Mouse (Mus musculus) lung, embryonic 14.5 days (tissue): Measurements from ENCODE around the gene Akap2. TPM values are rescaled to one million over a fixed set of nuclear protein-coding genes. Genes with fewer than 3 reads are reported as not detected.
A peak's percentile ranks its signal among the peaks of the same experiment; 100 is the strongest.

Experiments
- ATAC-seq: fragments of 200-750 bp; cut with Nextera tagmentation; 2 replicates; pipeline ENCODE4 v1.8.0; 2017; ENCODE audit warnings: mild to moderate bottlenecking, moderate TSS enrichment, moderate library complexity; ENCODE audit not compliant: insufficient read depth
- DNase-seq: peaks from one replicate; pipeline ENCODE4 v3.0.0-alpha.2; 2015
- H3K27ac ChIP-seq: fragments of 300-500 bp; sonication (generic); 2 replicates; pipeline ENCODE4 v1.5.1; 2014; ENCODE audit warnings: low read depth, mild to moderate bottlenecking, moderate library complexity
- H3K27me3 ChIP-seq: fragments of 300-500 bp; sonication (generic); 2 replicates; pipeline ENCODE4 v1.6.1; 2014; ENCODE audit warnings: low read length, control low read depth; ENCODE audit not compliant: insufficient read depth
- H3K36me3 ChIP-seq: fragments of 300-500 bp; sonication (generic); 2 replicates; pipeline ENCODE4 v1.6.1; 2014; ENCODE audit warnings: control low read depth; ENCODE audit not compliant: insufficient read depth
- H3K4me1 ChIP-seq: fragments of 300-500 bp; sonication (generic); 2 replicates; pipeline ENCODE4 v1.6.1; 2014; ENCODE audit warnings: antibody characterized with exemption, control low read depth; ENCODE audit not compliant: insufficient read depth
- H3K4me2 ChIP-seq: fragments of 300-500 bp; sonication (generic); 2 replicates; pipeline ENCODE4 v1.6.1; 2014; ENCODE audit warnings: mild to moderate bottlenecking
- H3K4me3 ChIP-seq: fragments of 300-500 bp; sonication (generic); 2 replicates; pipeline ENCODE4 v1.5.1; 2014; ENCODE audit warnings: low read depth, low read length
- H3K9ac ChIP-seq: fragments of 300-500 bp; sonication (generic); 2 replicates; pipeline ENCODE4 v1.6.1; 2014
- H3K9me3 ChIP-seq: fragments of 300-500 bp; sonication (generic); 2 replicates; pipeline ENCODE4 v1.6.1; 2016; ENCODE audit warnings: low read depth, low read length, control low read depth
- CTCF ChIP-seq: IDR thresholded peaks from 2 replicates; pipeline ENCODE4 v1.5.1; 2016; ENCODE audit warnings: antibody characterized with exemption, low read depth
- WGBS: fragments of 180-500 bp; shearing (Covaris S2); extraction: QIAGEN DNeasy Blood & Tissue Kit; methylation state at CpG from one replicate; pipeline ENCODE4 v1.1.7; 2014; 5-methylcytosine and 5-hydroxymethylcytosine counted together
- polyA plus RNA-seq: library from polyadenylated mRNA; unstranded; fragments of >200 nt; fragmentation: Nextera tagmentation; extraction: Ambion mirVana; gene quantifications from 2 replicates; pipeline ENCODE4 v1.2.1, GENCODE M21; 2014

Akap2 gene
- polyA plus RNA-seq, 1 experiment from 2014 or later: 51.9 TPM

GRCm38 (mm10) chr4:57815355-57815754, 97.9 kb downstream of the Akap2 start:
- Histone ChIP-seq H3K9ac (no peak overlapping the region), H3K36me3 (no peaks in the 10 kb centered on the region), H3K27ac (no peak overlapping the region), H3K9me3 (no peaks in the 10 kb centered on the region; the same call in 1 of the 2 replicates), H3K4me3 (no peak overlapping the region), H3K4me2 (no peak overlapping the region), H3K4me1 (no peaks in the 10 kb centered on the region), H3K27me3 (no peaks in the 10 kb centered on the region)
- no peak for ATAC-seq
- WGBS: 66% methylated on average over 2 of the region's 2 CpGs
- no peak for TF ChIP-seq CTCF
- no peak for DNase-seq

DNA sequence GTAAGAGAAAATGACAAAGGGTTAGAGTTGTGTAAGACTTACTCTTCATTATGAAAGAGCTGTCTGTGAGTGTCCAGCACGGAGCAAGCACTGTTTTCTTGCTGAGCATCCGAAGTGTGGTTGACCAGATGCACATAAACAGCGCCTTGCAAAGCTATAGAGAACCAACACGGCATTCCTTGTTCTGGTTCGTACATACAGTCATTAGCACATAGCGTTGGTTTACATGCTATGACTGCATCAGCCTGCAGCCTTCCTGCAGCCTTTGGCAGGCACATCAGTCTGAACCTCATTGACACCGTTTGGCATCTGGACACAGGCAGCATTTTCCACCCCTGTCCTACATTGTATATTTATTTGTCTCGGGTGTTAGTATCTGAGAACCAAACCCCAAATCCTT, 98.7 kb downstream of the Akap2 start:
- peak; percentile 54 for DNase-seq
- H3K4me3 ChIP-seq: no peak overlapping the region
- H3K4me1 ChIP-seq: 0 out of 2 replicates have a peak, but pooled peaks cover under 1% of the 10 kb centered on the region
- no peak overlapping the region for H3K27ac ChIP-seq
- no peaks in the 10 kb centered on the region; the same call in 1 of the 2 replicates for H3K9me3 ChIP-seq
- H3K27me3 ChIP-seq: no peaks in the 10 kb centered on the region
- WGBS: 56% methylated on average over 8 of the region's 8 CpGs
- H3K36me3 ChIP-seq: no peaks in the 10 kb centered on the region
- no peak overlapping the region for H3K4me2 ChIP-seq
- ATAC-seq: peak; percentile 56
- no peak for TF ChIP-seq CTCF
- no peak overlapping the region for H3K9ac ChIP-seq

DNA sequence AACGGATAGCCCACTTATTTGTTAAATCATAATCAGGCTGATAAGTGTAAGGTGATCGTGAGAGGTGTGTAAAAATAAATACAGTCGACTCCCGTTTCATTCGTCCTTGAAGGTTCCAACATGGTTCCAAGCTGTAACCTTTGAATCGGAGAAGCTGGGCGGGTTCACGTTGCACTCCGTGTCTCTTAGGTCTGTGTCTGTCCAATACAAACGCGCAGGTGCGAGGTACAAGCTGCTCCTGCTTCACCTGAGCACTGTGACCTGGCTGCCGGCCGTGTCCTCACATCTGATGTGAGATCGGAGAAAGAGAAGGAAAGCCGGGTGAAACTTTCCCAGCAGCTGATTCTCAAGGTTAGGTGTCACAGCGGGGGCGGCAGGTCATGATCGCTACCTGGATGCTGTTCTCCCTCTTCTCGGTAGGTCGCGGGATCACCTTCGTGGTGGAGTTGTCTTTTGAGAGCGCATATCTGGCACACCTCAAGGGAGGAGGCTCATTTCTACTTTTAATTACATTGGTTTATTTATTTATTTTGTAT, 103.5 kb downstream of the Akap2 start:
- WGBS: 76% methylated on average over 24 of the region's 24 CpGs
- H3K36me3 ChIP-seq: no peaks in the 10 kb centered on the region; the same call in 1 of the 2 replicates
- H3K9ac ChIP-seq: no peak overlapping the region
- ATAC-seq (no peak), DNase-seq (no peak)
- H3K4me3 ChIP-seq: no peak overlapping the region
- H3K27ac ChIP-seq: no peak overlapping the region
- no peak for TF ChIP-seq CTCF
- peaks cover 8% of the 10 kb centered on the region; the same call in 1 of the 2 replicates for H3K4me1 ChIP-seq
- no peaks in the 10 kb centered on the region; the same call in 1 of the 2 replicates for H3K9me3 ChIP-seq
- H3K27me3 ChIP-seq: no peaks in the 10 kb centered on the region
- no peak overlapping the region for H3K4me2 ChIP-seq

- H3K4me3 ChIP-seq: no peak overlapping the region
- peak overlapping the region; percentile 23; the same call in 1 of the 2 replicates for H3K9ac ChIP-seq
- no peak for TF ChIP-seq CTCF
- ATAC-seq: peak; percentile 52; the same call in 1 of the 2 replicates
- 8% methylated on average over 11 of the region's 11 CpGs for WGBS
- no peaks in the 10 kb centered on the region for H3K27me3 ChIP-seq
- H3K36me3 ChIP-seq: no peaks in the 10 kb centered on the region; the same call in 1 of the 2 replicates
- H3K9me3 ChIP-seq: no peaks in the 10 kb centered on the region; the same call in 1 of the 2 replicates
- peaks cover 8% of the 10 kb centered on the region; the same call in 1 of the 2 replicates for H3K4me1 ChIP-seq
- no peak for DNase-seq
- H3K4me2 ChIP-seq: peak overlapping the region; percentile 16; the same call in 1 of the 2 replicates
- no peak overlapping the region for H3K27ac ChIP-seq
Observed at GRCm38 (mm10) chr4:57821556-57822356, 104.3 kb downstream of the Akap2 start.

DNA sequence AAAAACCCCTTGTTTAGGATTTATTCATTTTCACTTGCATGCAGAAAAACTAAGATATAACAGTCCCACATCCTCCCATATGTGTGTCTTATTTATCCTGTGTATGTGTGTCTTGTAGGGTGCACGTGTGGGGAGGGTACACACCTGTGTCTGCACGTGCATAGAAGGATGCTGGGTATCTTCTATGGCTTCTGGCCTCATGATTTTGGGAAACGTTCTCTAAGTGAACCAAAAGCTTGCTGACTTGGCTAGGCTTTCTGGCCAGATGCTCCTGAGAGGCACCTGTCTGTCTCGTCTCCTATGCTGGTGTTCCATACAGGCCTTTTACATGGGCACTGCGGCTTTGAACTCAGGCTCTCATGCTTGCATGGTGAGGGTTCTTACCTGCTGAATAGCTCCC, 105.2 kb downstream of the Akap2 start:
- Histone ChIP-seq H3K9me3 (no peaks in the 10 kb centered on the region), H3K27ac (no peak overlapping the region), H3K4me2 (no peak overlapping the region), H3K36me3 (no peaks in the 10 kb centered on the region; the same call in 1 of the 2 replicates), H3K4me3 (no peak overlapping the region), H3K4me1 (peaks cover 8% of the 10 kb centered on the region; the same call in 1 of the 2 replicates), H3K27me3 (no peaks in the 10 kb centered on the region), H3K9ac (no peak overlapping the region)
- DNase-seq (no peak), ATAC-seq (no peak)
- no peak for TF ChIP-seq CTCF
- 83% methylated on average over 5 of the region's 5 CpGs for WGBS

- no peak for DNase-seq
- Histone ChIP-seq H3K4me3 (no peak overlapping the region), H3K4me2 (no peak overlapping the region), H3K27me3 (no peaks in the 10 kb centered on the region), H3K27ac (no peak overlapping the region), H3K4me1 (peaks cover 8% of the 10 kb centered on the region; the same call in 1 of the 2 replicates), H3K9ac (no peak overlapping the region), H3K9me3 (no peaks in the 10 kb centered on the region), H3K36me3 (no peaks in the 10 kb centered on the region; the same call in 1 of the 2 replicates)
- 56% methylated on average over 8 of the region's 8 CpGs for WGBS
- no peak for ATAC-seq
- TF ChIP-seq CTCF: no peak
Observed at GRCm38 (mm10) chr4:57824626-57825240, 107.3 kb downstream of the Akap2 start.

DNA sequence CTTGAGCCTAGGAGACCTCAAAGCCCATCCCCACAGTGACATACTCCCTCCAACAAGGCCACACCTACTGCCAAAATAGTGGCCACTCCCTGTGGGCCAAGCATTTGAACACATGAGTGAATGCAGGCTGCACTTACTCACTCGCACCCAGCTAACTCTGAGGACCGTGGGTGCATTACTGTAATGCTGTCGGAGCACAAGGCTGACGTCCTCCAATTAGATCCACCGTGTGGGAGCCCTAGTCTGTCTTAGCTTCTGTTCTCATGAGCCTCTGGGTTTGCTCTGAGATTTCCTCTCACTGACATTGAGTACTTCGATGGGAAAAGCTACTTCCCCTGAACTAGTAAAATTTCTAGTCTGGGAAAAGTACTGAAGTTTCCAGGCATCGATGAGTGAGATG, 108.8 kb downstream of the Akap2 start:
- no peak overlapping the region for H3K4me3 ChIP-seq
- H3K27ac ChIP-seq: no peak overlapping the region
- H3K4me2 ChIP-seq: no peak overlapping the region
- DNase-seq (no peak), ATAC-seq (no peak)
- no peaks in the 10 kb centered on the region for H3K27me3 ChIP-seq
- no peak for TF ChIP-seq CTCF
- no peaks in the 10 kb centered on the region; the same call in 1 of the 2 replicates for H3K36me3 ChIP-seq
- peaks cover 14% of the 10 kb centered on the region; the same call in 1 of the 2 replicates for H3K4me1 ChIP-seq
- H3K9ac ChIP-seq: no peak overlapping the region
- H3K9me3 ChIP-seq: no peaks in the 10 kb centered on the region
- 69% methylated on average over 7 of the region's 7 CpGs for WGBS
